ENCODE assay signal across 10 mouse cellular contexts in the genomic region with DNA sequence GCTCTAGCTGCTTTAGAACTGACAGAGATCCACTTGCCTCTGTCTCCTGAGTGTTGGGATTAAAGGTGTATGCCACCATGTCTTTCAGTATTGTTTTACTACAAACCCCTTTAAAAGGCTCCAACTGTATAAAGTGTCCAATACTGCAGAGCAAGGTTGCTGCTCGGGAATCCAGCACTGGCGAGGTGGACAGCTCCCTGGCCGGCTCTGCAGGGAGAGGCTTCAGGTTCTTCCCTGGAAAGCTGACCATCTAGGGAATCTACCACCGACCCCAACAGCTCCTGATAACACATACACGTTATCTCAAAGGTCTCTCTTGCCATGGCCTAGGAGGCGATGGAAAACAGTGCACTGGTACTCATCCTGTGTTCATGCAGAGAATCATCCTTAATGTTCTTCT.
DNase-seq lines count a peak whose midpoint lies in the region; ATAC-seq and TF ChIP-seq lines count a peak whose summit lies in the region.
"Had no signal": no experiment of that assay in that cellular context is flagged by ENCODE, and none has a peak within 500 bp of the region (broad histone marks: within the 10 kb centered on the region; RNA-seq: fewer than 3 reads in every experiment).

No protein-coding gene starts in this region.

- no peaks in the 10 kb centered on the region for H3K36me3 ChIP-seq in forebrain, embryonic 10.5 days (replicated peaks)
- no peaks in the 10 kb centered on the region for H3K36me3 ChIP-seq in forebrain, embryonic 16.5 days (ENCODE audit: control insufficient read depth, insufficient read depth)
- no peaks in the 10 kb centered on the region for H3K36me3 ChIP-seq in liver, postnatal 0 days (replicated peaks; ENCODE audit: insufficient read depth, low read length)
- no peaks in the 10 kb centered on the region for H3K36me3 ChIP-seq in forebrain, embryonic 15.5 days
- H3K36me3 ChIP-seq: liver, embryonic 15.5 days had no signal

- no peak overlapping the region for H3K9ac ChIP-seq in forebrain, embryonic 16.5 days (replicated peaks; ENCODE audit: low read depth, low read length)
- no peak overlapping the region for H3K9ac ChIP-seq in liver, postnatal 0 days (replicated peaks)
- H3K9ac ChIP-seq in forebrain, embryonic 15.5 days (replicated peaks), result no peak overlapping the region
- H3K9ac ChIP-seq: liver, embryonic 15.5 days had no signal

- peak; percentile 47 for DNase-seq in forebrain, embryonic 10.5 days (ENCODE audit: extremely low spot score, low spot score)
- peak; percentile 25 for DNase-seq in lung, postnatal 10 days
- DNase-seq in lung, postnatal 36 days, result no peak
- DNase-seq in adrenal gland, postnatal 36 days, result peak; percentile 32 to 54
- peak; percentile 58 for DNase-seq in liver, postnatal 0 days
- DNase-seq in layer of hippocampus, adult 11-12 months (ENCODE audit: low spot score), result no peak

- H3K4me3 ChIP-seq in forebrain, embryonic 10.5 days, result no peak overlapping the region
- no peak overlapping the region for H3K4me3 ChIP-seq in forebrain, embryonic 16.5 days (replicated peaks; ENCODE audit: low read length)
- H3K4me3 ChIP-seq in liver, postnatal 0 days (ENCODE audit: low read depth, low read length), result no peak overlapping the region
- H3K4me3 ChIP-seq in forebrain, embryonic 15.5 days, result no peak overlapping the region
- H3K4me3 ChIP-seq: liver, embryonic 15.5 days had no signal

- H3K27ac ChIP-seq in forebrain, embryonic 10.5 days, result no peak overlapping the region
- no peak overlapping the region for H3K27ac ChIP-seq in forebrain, embryonic 16.5 days (ENCODE audit: low read length)
- H3K27ac ChIP-seq in liver, postnatal 0 days (ENCODE audit: low read depth), result no peak overlapping the region
- no peak overlapping the region for H3K27ac ChIP-seq in forebrain, embryonic 15.5 days (replicated peaks)
- H3K27ac ChIP-seq: liver, embryonic 15.5 days had no signal

- H3K4me1 ChIP-seq in forebrain, embryonic 10.5 days, result 0 out of 2 replicates have a peak, but pooled peaks cover 7% of the 10 kb centered on the region
- H3K4me1 ChIP-seq in forebrain, embryonic 16.5 days (replicated peaks; ENCODE audit: control insufficient read depth, insufficient read depth, low read length), result 0 out of 2 replicates have a peak, but pooled peaks cover 3% of the 10 kb centered on the region
- no peaks in the 10 kb centered on the region for H3K4me1 ChIP-seq in liver, postnatal 0 days (ENCODE audit: insufficient read depth)
- peaks cover 12% of the 10 kb centered on the region for H3K4me1 ChIP-seq in forebrain, embryonic 15.5 days
- H3K4me1 ChIP-seq: liver, embryonic 15.5 days had no signal

- H3K27me3 ChIP-seq in forebrain, embryonic 10.5 days (ENCODE audit: poor library complexity, severe bottlenecking), result peaks cover 22% of the 10 kb centered on the region
- H3K27me3 ChIP-seq in forebrain, embryonic 16.5 days (replicated peaks; ENCODE audit: control insufficient read depth, insufficient read depth, low read length), result no peaks in the 10 kb centered on the region
- H3K27me3 ChIP-seq in liver, postnatal 0 days (ENCODE audit: insufficient read depth, low read length), result no peaks in the 10 kb centered on the region
- no peaks in the 10 kb centered on the region; the same call in 1 of the 2 replicates for H3K27me3 ChIP-seq in forebrain, embryonic 15.5 days
- H3K27me3 ChIP-seq: liver, embryonic 15.5 days had no signal

- no peak for TF ChIP-seq CTCF in liver, postnatal 0 days (IDR thresholded peaks at IDR 0.05; ENCODE audit: low read depth)

- no peaks in the 10 kb centered on the region for H3K9me3 ChIP-seq in forebrain, embryonic 10.5 days
- H3K9me3 ChIP-seq in forebrain, embryonic 16.5 days (ENCODE audit: control insufficient read depth, low read length), result no peaks in the 10 kb centered on the region
- H3K9me3 ChIP-seq in liver, postnatal 0 days (ENCODE audit: low read length), result no peaks in the 10 kb centered on the region
- H3K9me3 ChIP-seq in forebrain, embryonic 15.5 days, result no peaks in the 10 kb centered on the region
- H3K9me3 ChIP-seq: liver, embryonic 15.5 days had no signal

- ATAC-seq in forebrain, embryonic 16.5 days, result no peak
- ATAC-seq in liver, postnatal 0 days, result no peak
- no peak for ATAC-seq in forebrain, embryonic 15.5 days (replicated peaks)
- ATAC-seq: CD4-positive, CD25-positive, alpha-beta regulatory T cell, adult 4 months had no signal

- TF ChIP-seq EP300 in liver, postnatal 0 days (IDR thresholded peaks at IDR 0.05; ENCODE audit: low read depth), result no peak

- H3K4me2 ChIP-seq in forebrain, embryonic 16.5 days (ENCODE audit: low read length), result no peak overlapping the region
- H3K4me2 ChIP-seq in liver, postnatal 0 days (ENCODE audit: low read depth, low read length), result no peak overlapping the region
- H3K4me2 ChIP-seq in forebrain, embryonic 15.5 days (replicated peaks), result no peak overlapping the region
- H3K4me2 ChIP-seq: liver, embryonic 15.5 days had no signal

- WGBS in forebrain, embryonic 10.5 days, result 13% methylated on average over 6 of the region's 6 CpGs
- 24% methylated on average over 6 of the region's 6 CpGs for WGBS in forebrain, embryonic 16.5 days
- 9% methylated on average over 6 of the region's 6 CpGs for WGBS in liver, postnatal 0 days (ENCODE audit: insufficient replicate concordance)
- 22% methylated on average over 6 of the region's 6 CpGs for WGBS in forebrain, embryonic 15.5 days

Comparison
In these comparisons a context has a peak if more than half of its experiments do, and no peak if none do; other contexts are left out.
1. DNase-seq: peak in forebrain, embryonic 10.5 days (single experiment), lung, postnatal 10 days (single experiment), adrenal gland, postnatal 36 days (2 of 2) and liver, postnatal 0 days (single experiment); none in lung, postnatal 36 days (single experiment) and layer of hippocampus, adult 11-12 months (single experiment).